Mouse (Mus musculus) layer of hippocampus, adult 8-10 months (tissue): ENCODE measurements around the gene Tns1. TPM values are rescaled to one million over a fixed set of nuclear protein-coding genes. Genes with fewer than 3 reads are reported as not detected.
A peak's percentile ranks its signal among the peaks of the same experiment; 100 is the strongest.

ENCODE experiments used
- DNase-seq, 2 experiments: peaks; one replicate each; pipeline ENCODE4 v3.0.0; 2022; ENCODE audit warnings: low spot score in 2 of 2
- total RNA-seq, 4 experiments: library from RNA; stranded (reverse); gene quantifications; 2 replicates each; pipeline ENCODE4 v1.2.4; 2022

Tns1 gene
- total RNA-seq, 4 experiments from 2014 or later = 44.4 to 54.8 (median 47.4) TPM

DNA sequence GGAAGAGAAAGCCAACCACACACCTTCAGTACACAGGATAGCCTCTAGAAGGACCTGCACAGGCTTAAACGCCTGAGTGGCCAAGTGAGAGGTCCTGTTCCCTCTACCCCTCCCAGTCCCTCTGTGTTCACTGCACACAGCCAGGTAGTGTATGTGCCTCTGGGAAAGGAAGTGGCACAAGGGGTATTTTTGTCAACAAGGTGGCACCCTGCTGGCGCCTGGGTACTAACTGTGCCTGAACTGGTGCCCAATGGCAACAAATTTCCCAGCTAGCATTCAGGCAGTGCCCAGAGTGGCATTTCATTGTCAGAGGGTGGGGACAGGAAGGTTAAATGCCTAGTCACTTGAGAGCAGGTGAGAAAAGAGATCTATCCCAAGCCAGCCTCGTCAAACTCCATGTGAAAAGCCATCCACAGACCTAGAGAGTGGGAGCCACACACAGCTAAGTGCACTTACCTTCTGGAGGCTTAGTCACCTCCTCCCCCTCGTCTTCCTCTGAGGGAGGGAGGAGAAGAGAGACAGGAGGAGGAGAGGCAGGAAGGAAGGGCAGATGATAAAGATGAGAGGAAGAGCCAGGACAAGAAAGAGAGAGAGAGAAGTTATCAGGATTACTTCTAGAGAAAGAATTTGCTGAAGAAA lies 188.7 kb downstream of the Tns1 start:
- DNase-seq = peak in 1 of 2 experiments; percentile 40

DNA sequence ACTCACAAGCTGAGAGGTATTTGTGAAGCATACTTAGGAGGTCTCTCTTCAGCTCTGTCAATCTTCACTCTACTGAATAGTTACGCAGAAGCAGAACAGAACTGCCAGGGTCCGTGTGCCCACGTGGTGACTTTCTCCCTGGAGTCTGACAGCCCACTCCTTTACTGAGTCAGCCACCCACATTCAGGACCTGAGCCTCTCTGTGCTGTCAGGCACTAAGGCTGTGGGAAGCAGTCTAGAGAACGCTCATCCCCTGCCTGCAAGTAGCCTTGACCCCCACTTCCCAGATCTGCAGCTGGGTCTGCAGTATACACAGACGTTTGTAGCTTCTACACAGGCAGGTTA lies 191.1 kb downstream of the Tns1 start:
- DNase-seq = no peak

DNA sequence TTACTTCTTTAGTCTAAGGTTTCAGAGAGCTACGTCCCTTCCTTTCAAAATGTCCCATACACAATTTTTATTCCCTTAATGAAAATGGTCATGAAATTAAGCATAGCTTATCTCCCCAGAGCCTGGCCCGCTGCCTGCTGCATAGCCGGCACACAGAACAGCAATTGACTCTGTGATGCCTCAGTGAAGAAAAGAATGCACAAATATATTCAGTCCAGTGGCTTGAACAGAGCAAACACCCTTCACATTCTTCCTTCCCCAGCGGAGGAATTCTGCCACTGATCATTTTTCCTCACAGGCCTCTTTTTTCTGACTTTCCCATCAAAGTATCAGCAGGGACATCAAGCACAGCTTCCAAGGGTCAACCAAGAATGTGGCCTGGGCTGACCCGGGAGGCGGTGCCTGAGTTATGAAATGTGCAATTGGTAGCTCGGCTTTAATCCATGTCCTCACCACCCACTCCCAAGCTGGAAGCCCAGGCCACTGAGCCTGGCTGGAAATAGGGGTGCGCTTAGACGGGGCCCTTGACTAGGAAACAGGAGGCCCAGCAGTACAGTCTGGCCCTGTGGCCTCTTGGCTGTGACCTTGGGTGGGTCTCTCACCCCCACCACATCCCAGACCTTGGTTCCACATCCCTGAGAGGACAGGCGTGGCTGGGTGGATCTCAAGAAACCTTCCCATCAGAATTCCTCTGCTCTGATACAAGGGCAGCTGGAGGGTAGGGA lies 191.7 kb downstream of the Tns1 start:
- DNase-seq = no peak

DNA sequence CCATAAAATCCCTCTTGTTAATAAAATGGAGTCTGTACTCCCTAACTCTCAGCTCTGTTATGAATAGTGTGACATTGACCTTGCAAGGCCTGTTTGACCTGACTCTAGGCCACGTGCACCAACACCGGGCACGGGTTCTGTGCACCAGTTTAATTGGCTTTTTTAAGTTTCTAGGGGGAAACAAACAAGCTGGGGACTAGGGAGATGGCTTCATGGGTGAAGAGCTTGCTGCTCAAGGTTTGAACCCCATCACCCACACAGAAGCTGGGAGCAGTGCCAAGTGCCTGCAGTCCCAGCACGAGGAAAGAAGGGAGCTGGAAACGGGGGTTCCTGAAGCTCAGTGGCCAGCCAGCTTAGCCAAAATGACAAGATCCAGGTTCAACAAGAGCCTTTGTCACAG lies 192.4 kb downstream of the Tns1 start:
- no peak for DNase-seq

DNA sequence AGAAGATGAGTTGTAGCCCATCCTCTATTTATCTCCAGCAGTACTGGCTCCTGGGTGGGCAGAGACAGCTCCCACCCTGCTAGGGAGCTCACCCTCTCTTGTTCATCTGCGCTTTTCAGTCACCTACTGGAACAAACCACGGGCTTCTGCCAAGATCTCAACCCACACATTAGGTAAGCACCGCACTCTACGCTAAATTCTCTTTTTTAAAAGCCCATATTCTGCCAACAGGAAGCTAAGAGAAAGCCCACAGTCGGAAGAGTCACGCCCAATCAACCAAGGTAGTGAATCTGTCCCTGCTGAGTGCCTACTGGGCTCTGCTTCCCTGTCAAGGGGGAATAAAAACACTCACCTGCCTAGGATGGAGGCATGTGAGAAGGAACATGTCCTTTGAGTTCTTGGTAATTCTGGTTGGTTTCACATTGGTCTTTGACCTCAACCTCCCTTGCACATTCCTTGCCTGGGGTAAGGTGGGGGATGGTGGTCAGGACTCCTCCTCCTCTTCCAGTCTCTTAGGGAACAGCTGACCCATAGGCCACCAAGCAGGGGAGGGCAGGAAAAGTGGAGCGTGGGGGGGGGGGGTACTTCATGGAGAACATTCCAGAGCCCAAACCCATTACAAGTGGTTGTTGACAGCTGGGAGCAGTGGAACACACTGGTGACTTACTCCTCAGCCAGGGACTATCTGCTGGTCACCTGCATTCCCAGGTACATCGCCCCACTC lies 193.7 kb downstream of the Tns1 start:
- DNase-seq = no peak

DNA sequence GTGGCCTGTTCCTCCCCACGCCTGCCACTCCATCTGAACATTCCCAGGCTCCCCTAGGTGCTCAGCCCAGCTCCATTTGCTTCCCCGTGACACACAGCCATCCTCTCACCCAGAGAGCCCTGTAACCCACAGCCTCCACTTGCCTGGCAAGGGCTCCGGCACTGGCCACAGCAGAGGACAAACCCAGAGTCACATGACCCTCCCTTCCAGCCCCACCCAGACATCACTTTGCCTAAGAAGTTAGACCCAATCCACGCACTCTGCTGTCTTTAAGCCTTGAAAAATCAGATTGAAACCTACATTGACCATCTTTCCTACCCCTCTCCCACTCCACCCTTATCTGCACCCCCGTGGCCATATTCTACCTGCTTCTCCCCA lies 194.3 kb downstream of the Tns1 start:
- DNase-seq = no peak

DNA sequence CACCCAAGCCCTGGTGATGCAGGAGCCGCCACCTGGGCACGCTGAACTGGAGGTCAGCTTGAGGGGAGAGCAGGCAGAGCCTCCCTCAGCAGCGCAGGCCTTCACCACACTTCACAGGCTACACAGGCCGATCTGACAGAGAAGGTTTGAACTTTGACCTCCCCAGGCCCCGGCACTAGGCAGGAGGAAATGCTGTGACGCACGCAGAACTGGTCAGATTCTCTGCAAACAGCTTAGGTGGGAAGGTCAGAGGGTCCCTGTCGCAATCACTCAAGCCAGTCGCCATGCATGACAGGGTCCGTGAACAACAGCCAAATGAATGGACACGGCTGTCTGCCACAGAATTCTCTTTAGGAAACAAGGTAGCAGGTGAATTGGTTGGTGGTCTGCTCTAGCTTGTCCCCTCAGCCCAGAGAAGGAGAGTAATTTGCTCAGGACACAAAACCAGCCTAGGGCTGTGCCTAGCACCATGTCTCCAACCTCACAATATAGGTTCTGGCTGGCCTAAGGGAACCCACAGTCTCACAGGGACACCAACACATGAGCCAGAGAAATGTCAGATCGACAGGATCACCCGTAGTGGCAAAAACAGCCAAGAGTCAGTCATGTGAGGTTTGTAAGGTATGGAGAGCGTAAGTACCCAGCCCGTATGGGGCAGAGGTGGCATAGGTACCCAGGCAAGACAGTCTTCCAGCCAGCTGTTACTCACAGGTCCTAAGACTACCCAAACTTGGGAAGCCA lies 194.9 kb downstream of the Tns1 start:
- no peak for DNase-seq

DNA sequence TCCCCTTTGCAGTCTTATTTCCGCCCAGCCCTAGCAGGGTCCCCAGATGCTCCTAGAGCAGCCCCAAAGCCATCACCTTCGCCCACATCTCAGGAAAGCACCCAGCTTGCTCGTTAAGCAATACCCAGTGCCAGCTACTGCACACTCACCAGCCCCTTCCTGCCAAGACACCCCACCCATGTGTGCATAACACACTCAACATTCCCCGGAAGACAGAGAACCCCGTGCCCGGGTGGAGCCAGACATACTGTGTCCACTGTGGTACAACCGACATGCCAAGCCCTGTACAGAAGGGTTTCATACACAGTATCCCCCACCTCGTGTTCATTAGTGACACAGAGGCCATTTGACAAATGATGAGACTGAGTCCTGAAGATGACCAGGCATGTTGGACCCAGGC lies 195.9 kb downstream of the Tns1 start:
- no peak for DNase-seq

DNA sequence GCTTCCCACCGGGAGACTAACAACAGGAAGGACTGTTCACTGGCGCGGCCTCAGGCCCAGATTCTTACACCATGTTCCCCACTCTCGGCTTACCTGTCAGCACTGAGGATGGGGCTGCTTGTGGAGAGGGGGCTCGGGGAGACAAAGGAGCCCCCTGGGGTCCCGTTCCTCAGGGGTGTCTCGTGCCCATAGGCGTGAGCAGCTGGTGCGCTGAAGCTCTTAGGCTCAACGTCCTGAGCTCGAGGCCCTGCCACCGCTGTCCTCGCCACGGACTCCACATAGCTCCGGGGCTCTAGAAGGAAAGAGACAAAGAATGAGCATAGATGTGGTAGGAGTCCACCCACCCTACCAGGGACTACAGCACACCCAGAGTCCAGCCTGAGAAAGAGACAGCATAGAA lies 196.4 kb downstream of the Tns1 start:
- DNase-seq = no peak

DNA sequence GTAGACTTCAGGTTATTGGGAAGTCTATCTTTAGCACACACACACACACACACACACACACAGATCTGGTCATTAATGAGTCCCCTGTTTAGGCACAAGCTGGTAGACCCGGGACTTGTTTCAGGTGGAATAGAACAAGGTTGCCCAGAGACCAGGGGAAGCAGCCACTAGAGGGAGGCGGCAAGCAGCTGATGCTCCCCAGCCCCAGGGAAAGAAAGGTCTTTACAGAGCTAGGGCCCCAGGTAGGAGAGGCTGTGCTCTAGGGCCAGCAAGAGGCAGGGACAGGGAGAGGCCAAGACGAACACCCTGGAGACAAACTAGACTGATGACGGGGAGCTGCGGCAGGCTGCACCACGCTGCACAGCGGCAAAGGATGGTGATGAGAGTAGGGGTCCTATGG lies 198.0 kb downstream of the Tns1 start:
- DNase-seq = no peak

DNA sequence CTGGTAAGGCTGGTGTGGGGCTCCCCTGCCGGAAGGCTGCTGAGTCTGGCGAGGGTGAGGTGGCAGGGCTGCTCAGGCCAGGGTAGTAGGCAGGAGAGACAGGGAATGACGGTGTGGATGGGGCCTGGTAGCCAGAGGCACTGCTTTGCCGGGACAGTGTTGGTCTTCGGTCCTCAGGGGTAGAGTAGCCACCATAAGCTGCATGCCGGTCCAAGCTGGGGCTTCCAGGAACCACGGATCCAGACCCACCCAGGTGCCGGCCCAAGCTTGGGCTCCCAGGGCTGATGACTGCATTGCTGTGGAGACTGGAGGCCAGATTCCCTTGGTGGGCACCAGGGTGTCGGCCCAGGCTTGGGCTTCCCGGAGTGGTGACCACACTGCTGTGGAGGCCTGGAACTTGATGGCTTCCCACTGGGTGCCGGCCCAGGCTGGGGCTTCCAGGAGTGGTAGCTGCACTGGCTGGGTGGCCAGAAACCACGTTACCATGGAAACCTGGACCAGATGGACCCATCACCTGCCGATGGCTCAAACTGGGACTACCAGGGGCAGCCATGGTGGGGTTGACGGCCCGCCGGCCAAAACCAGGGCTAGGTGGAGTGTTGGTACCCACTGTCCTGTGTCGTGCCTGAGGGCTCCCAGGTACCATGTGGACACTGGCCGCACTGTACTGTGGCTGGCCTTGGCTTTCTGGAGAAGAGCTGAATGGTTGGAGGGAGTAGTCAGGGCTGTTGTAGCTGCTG lies 199.2 kb downstream of the Tns1 start:
- no peak for DNase-seq

DNA sequence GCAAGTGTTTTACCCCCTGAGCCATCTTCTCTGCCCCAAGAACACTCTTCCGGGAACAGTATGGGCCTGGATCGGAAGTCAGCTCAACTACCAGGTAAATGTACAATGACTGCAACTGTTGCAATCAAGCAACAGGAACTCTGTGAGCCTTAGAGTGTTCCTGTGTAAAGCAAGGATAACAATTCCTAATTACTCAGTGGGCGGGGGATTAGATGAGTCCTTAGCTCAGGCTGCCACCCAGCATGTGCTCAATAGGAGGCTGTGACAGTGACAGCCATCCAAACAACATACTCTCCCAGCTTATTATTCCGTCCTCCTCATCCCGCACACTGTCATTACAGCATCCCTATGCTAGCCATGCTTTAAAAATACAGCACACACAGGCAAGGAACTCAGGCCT lies 200.0 kb downstream of the Tns1 start:
- no peak for DNase-seq

DNA sequence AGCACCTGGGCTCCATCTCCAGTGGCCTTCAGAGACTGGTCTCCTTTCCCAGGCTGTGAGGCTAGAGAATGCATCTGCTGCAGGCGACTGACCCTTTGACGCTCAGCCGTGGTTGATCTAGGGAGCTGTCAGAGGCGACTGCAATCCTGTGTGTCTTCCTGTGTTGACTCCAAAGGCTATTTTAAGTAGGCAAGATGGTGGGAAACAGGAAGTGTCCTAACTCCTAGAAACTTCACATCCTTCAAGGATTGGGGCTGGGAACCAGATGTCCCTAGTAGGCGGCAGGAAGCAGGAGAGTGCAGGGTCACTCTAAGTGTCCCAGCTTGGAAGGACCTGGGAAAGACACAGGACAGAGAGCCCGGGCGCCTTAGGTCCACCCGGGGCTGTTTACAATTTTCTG lies 201.1 kb downstream of the Tns1 start:
- no peak for DNase-seq

DNA sequence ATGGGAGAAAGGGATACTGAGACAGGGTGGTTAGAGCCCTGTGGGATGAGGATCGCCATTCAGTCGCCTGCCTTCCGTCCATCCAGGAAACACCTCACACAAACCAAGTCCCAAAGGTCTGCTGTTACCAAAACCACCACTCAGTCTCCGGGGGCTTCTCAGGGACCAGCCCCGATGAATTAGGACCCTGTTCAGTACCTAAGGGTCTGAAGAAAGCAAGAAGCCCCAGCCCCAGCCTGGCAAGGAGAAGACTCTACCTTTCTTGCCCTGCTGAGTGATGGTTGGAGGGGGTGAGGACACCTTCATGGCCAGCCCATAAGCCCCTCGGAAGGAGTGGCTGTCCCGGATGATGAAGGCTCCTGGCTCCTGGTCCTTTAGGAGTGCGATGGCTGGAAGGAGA lies 203.5 kb downstream of the Tns1 start:
- no peak for DNase-seq

DNA sequence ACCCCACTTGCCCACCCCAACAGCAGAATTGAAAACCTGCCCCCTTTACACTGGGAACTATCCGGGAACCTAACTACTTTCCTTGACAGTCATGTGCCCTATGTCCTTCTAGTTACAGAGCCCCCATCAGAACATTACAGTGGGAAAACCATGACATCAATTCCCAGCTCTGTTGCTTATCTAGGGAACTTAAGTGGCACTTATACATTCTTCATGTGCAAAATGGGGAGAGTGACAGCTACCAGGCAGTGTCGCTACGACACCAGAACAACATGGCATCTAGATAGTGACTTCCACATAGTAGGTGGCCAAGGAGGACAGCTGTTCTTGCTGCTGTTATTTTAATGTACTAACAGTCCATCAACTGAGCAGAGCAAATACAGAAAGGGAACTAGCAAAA lies 204.3 kb downstream of the Tns1 start:
- no peak for DNase-seq

DNA sequence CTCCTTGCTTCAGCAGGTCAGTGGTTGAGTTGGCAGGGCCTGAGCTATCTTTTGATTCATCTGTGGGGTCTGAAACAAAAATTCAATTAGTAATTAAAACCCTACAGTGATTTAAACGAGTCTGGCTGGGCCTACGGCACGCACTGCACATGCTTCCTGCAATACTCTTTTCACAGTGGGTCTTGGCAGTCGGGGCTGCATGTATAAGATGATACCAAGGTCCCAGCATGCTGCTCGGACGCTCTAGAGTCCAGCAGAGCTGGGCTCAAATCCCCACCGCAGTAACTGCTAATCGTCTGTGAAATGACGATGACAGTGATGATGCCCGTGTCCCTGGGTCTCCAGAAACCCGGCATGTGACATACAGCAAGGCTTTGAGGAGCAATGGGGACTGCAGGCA lies 206.2 kb downstream of the Tns1 start:
- DNase-seq = no peak

DNA sequence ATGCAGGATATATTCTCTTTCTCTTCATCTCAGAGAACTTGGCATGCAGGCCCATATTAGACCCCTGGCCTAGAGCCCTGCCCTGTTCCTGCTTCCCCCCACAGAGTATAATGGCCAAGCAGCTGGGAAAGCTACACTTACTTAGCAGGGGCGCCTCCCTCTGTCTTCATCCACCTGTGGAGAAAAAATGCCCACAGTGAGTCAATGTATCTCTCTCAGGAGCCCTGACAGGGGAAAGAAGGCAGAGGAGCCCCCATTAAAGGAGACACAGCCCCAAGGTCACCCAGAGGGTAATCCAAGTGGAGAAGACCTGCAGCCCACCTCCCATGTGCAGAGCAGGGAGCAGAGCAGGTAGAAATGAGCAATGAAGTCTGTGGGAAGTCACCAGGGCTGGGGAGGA lies 208.0 kb downstream of the Tns1 start:
- no peak for DNase-seq

DNA sequence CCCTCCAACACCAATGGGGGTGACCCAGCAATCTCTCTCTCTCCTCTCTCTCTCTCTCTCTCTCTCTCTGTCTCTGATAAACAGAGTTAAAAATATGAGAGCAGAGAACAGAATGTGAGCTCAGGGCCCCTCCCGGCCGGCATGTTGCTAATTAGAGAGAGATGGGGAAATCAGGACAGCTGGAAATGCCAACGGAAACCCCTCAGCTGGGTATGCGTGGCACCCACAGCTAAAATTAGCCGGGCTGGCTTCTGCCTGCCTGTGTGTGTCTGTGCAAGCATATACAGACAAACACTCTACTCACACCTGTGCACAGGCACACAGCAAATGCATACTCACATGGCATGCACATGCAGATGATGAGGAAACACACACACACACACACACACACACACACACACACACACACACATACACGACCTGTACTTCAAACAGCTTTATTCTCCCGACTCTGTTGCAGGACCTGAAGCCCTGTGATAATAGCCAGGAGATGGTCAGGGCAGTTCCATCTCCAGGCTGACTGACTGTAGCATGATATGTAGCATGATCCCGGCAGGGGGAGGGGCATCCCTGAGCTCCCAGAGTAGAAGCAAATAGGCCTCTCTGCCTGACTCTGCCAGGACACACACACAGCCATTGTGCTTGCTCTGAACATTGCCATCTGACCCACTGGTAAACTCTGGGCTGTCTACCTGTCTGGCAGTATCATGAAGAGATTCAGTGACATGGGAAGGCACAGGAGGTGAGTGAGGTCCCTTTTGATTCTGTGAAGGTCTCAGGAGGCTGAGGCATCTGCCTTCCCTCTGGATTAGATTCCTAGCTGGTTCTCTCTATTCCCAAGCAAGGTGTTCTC lies 208.8 kb downstream of the Tns1 start:
- peak; percentile 55 to 63 for DNase-seq

DNA sequence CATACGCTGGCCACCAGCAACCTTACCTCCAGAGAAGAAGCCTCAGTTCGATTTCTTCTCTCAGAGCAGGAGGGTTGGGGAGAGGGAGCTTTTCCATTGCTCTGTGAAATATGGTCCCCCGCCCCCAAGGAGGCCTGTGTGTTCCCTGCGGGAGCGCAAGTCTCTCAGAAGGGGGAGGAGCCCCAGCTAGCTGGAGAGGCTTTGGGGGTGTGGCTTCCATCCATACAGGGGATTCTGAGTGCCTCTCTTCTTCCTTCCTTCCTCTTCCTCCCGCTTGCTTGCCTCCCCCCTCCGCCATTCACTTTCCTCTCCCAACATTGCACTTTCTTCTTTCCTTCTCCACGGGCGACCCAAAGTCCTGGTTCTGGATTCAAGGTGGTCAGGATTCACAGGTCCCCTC lies 210.2 kb downstream of the Tns1 start:
- DNase-seq = no peak
